In the genomic region with DNA sequence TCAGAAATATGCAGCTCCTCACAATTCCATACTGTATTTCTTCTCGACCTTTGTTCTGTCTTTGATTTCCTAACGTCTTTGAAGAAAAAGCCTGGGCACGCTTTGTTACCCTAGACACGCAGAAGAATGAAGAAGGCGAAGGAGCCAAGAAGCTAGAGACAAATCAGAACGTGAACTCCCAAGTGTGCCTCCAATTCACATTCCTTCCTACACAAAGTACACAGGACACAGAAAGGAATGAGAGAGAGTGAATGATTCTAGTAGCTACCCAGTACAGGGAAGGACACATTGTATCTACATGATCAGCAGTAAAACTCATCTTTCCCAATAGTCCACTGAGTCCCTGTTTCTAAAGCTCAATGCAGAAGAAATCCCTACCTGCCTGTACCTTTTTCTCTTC, we compare ENCODE assay signal across 37 mouse cellular contexts. TPM values are rescaled to one million over a fixed set of nuclear protein-coding genes. Genes with fewer than 3 reads are reported as not detected.
"Had no signal": no experiment of that assay in that cellular context is flagged by ENCODE, and none has a peak within 500 bp of the region (broad histone marks: within the 10 kb centered on the region; RNA-seq: fewer than 3 reads in every experiment).

No protein-coding gene starts in this region.

- H3K27ac ChIP-seq: left cerebral cortex, adult 2 months; limb, embryonic 10.5 days; limb, embryonic 12.5 days; limb, embryonic 13.5 days; limb, embryonic 15.5 days; liver, embryonic 12.5 days; liver, embryonic 13.5 days; liver, embryonic 14.5 days; liver, embryonic 15.5 days; lung, embryonic 15.5 days; macrophage; midbrain, embryonic 10.5 days; midbrain, embryonic 12.5 days; midbrain, embryonic 13.5 days; midbrain, embryonic 15.5 days had no signal

- H3K9me3 ChIP-seq: limb, embryonic 10.5 days; limb, embryonic 15.5 days; liver, embryonic 12.5 days; liver, embryonic 15.5 days; lung, embryonic 15.5 days; midbrain, embryonic 15.5 days had no signal

- H3K4me3 ChIP-seq: left cerebral cortex, adult 2 months; limb, embryonic 10.5 days; limb, embryonic 12.5 days; limb, embryonic 13.5 days; limb, embryonic 15.5 days; liver, embryonic 12.5 days; liver, embryonic 13.5 days; liver, embryonic 15.5 days; lung, embryonic 15.5 days; megakaryocyte, embryonic 14.5 days; midbrain, embryonic 10.5 days; midbrain, embryonic 12.5 days; midbrain, embryonic 13.5 days; midbrain, embryonic 15.5 days; myocyte had no signal

- H3K9ac ChIP-seq: limb, embryonic 12.5 days; limb, embryonic 13.5 days; limb, embryonic 15.5 days; liver, embryonic 12.5 days; liver, embryonic 13.5 days; liver, embryonic 14.5 days; liver, embryonic 15.5 days; liver, postnatal 0 days; lung, embryonic 14.5 days; lung, embryonic 15.5 days; midbrain, embryonic 12.5 days; midbrain, embryonic 13.5 days; midbrain, embryonic 15.5 days had no signal

- H3K4me1 ChIP-seq: limb, embryonic 10.5 days; limb, embryonic 12.5 days; limb, embryonic 13.5 days; limb, embryonic 15.5 days; liver, embryonic 12.5 days; liver, embryonic 13.5 days; liver, embryonic 15.5 days; lung, embryonic 15.5 days; megakaryocyte, embryonic 14.5 days; midbrain, embryonic 10.5 days; midbrain, embryonic 12.5 days; midbrain, embryonic 13.5 days; midbrain, embryonic 15.5 days had no signal

- ATAC-seq: liver, embryonic 12.5 days; liver, postnatal 0 days; lung, postnatal 0 days; midbrain, embryonic 13.5 days; midbrain, embryonic 15.5 days; midbrain, embryonic 16.5 days had no signal

- H3K4me2 ChIP-seq: limb, embryonic 12.5 days; limb, embryonic 13.5 days; limb, embryonic 15.5 days; liver, embryonic 11.5 days; liver, embryonic 12.5 days; liver, embryonic 13.5 days; liver, embryonic 15.5 days; lung, embryonic 14.5 days; lung, embryonic 15.5 days; midbrain, embryonic 12.5 days; midbrain, embryonic 13.5 days; midbrain, embryonic 15.5 days had no signal

- H3K27me3 ChIP-seq: limb, embryonic 12.5 days; limb, embryonic 13.5 days; limb, embryonic 15.5 days; liver, embryonic 12.5 days; liver, embryonic 13.5 days; liver, embryonic 15.5 days; lung, embryonic 15.5 days; megakaryocyte, embryonic 14.5 days; midbrain, embryonic 12.5 days; midbrain, embryonic 13.5 days; midbrain, embryonic 15.5 days had no signal

- H3K36me3 ChIP-seq: limb, embryonic 10.5 days; limb, embryonic 12.5 days; limb, embryonic 13.5 days; limb, embryonic 15.5 days; liver, embryonic 12.5 days; liver, embryonic 13.5 days; liver, embryonic 15.5 days; lung, embryonic 15.5 days; midbrain, embryonic 10.5 days; midbrain, embryonic 12.5 days; midbrain, embryonic 13.5 days; midbrain, embryonic 15.5 days had no signal

- DNase-seq: left cerebral cortex, postnatal 4 days; liver; liver, embryonic 13.5 days; liver, postnatal 0 days; lung, adult 18-20 months; lung, adult 2 months; lung, embryonic 14.5 days; lung, postnatal 10 days; lung, postnatal 14 days; lung, postnatal 36 days; lung, postnatal 4 days; midbrain, embryonic 14.5 days had no signal

RNA-seq across cellular contexts. Expression of gene Klhl31, which starts 33.8 kb away (rescaled TPM):
- total RNA-seq: left cerebral cortex, postnatal 36 days; megakaryocyte progenitor cell, adult 5-6 weeks; megakaryocyte, adult 5-6 weeks; megakaryocyte-erythroid progenitor cell, adult 5-6 weeks; monocyte, adult 5-6 weeks had no signal
- polyA plus RNA-seq: liver, adult 2 months; macrophage; midbrain, embryonic 14.5 days had no signal
